Mouse (Mus musculus) heart, embryonic 16.5 days (tissue): ENCODE data around the gene Ttll11. TPM values are rescaled to one million over a fixed set of nuclear protein-coding genes. Genes with fewer than 3 reads are reported as not detected.

Experiments
- ATAC-seq: fragments of 200-750 bp; cut with Nextera tagmentation; replicated peaks from 2 replicates; pipeline ENCODE4 v1.8.0; 2017; ENCODE audit warnings: moderate number of reproducible peaks; ENCODE audit not compliant: insufficient read depth, low FRiP score; ENCODE audit errors: extremely low read depth
- H3K27ac ChIP-seq: fragments of 300-500 bp; sonication (generic); 2 replicates; pipeline ENCODE4 v1.5.1; 2014; ENCODE audit warnings: mild to moderate bottlenecking, low read length, control low read depth, moderate library complexity
- H3K27me3 ChIP-seq: fragments of 300-500 bp; sonication (generic); 2 replicates; pipeline ENCODE4 v1.6.1; 2014; ENCODE audit warnings: low read length, mixed read lengths; ENCODE audit not compliant: control insufficient read depth, insufficient read depth
- H3K36me3 ChIP-seq: fragments of 300-500 bp; sonication (generic); 2 replicates; pipeline ENCODE4 v1.6.1; 2014; ENCODE audit not compliant: control insufficient read depth, insufficient read depth
- H3K4me1 ChIP-seq: fragments of 300-500 bp; sonication (generic); 2 replicates; pipeline ENCODE4 v1.6.1; 2014; ENCODE audit warnings: low read length, mixed read lengths; ENCODE audit not compliant: control insufficient read depth, insufficient read depth
- H3K4me2 ChIP-seq: fragments of 300-500 bp; sonication (generic); 2 replicates; pipeline ENCODE4 v1.6.1; 2014; ENCODE audit warnings: low read depth, mild to moderate bottlenecking, control low read depth, low read length
- H3K4me3 ChIP-seq: fragments of 300-500 bp; sonication (generic); 2 replicates; pipeline ENCODE4 v1.5.1; 2014; ENCODE audit warnings: mild to moderate bottlenecking, control low read depth, low read length
- H3K9ac ChIP-seq: fragments of 300-500 bp; sonication (generic); 2 replicates; pipeline ENCODE4 v1.6.1; 2014; ENCODE audit warnings: low read length, control low read depth
- H3K9me3 ChIP-seq: fragments of 300-500 bp; sonication (generic); replicated peaks from 2 replicates; pipeline ENCODE4 v1.6.1; 2016; ENCODE audit warnings: low read length; ENCODE audit not compliant: control insufficient read depth
- WGBS: fragments of 180-500 bp; shearing (Covaris S2); extraction: QIAGEN DNeasy Blood & Tissue Kit; methylation state at CpG from one replicate; pipeline ENCODE4 v1.1.7; 2014; 5-methylcytosine and 5-hydroxymethylcytosine counted together
- polyA plus RNA-seq: library from polyadenylated mRNA; unstranded; fragments of >200 nt; fragmentation: Nextera tagmentation; extraction: Ambion mirVana; gene quantifications from 2 replicates; pipeline ENCODE4 v1.2.1, GENCODE M21; 2015

Ttll11 gene
- polyA plus RNA-seq, 1 experiment from 2014 or later = 0.80 TPM

- Histone ChIP-seq H3K4me1 (peaks cover 10% of the 10 kb centered on the region), H3K4me2 (no peak overlapping the region), H3K4me3 (no peak overlapping the region), H3K27me3 (no peaks in the 10 kb centered on the region), H3K27ac (no peak overlapping the region), H3K9me3 (no peaks in the 10 kb centered on the region), H3K9ac (no peak overlapping the region), H3K36me3 (no peaks in the 10 kb centered on the region)
- no peak for ATAC-seq
- 89% methylated on average over 3 of the region's 3 CpGs for WGBS
These were observed 80.0 kb downstream of the Ttll11 start for GRCm38 (mm10) chr2:35899712-35900111.

- Histone ChIP-seq H3K9ac (no peak overlapping the region), H3K4me3 (no peak overlapping the region), H3K27me3 (no peaks in the 10 kb centered on the region), H3K4me2 (no peak overlapping the region), H3K9me3 (no peaks in the 10 kb centered on the region), H3K4me1 (peaks cover 10% of the 10 kb centered on the region), H3K27ac (no peak overlapping the region), H3K36me3 (no peaks in the 10 kb centered on the region)
- no peak for ATAC-seq
- WGBS = 73% methylated on average over 4 of the region's 4 CpGs
These were observed 80.6 kb downstream of the Ttll11 start for GRCm38 (mm10) chr2:35899135-35899474.

- no peaks in the 10 kb centered on the region for H3K9me3 ChIP-seq
- no peak overlapping the region for H3K9ac ChIP-seq
- H3K27me3 ChIP-seq = no peaks in the 10 kb centered on the region
- H3K27ac ChIP-seq = no peak overlapping the region
- ATAC-seq = no peak
- H3K4me2 ChIP-seq = no peak overlapping the region
- WGBS = 68% methylated on average over 6 of the region's 6 CpGs
- H3K36me3 ChIP-seq = no peaks in the 10 kb centered on the region
- no peak overlapping the region for H3K4me3 ChIP-seq
- H3K4me1 ChIP-seq = peaks cover 10% of the 10 kb centered on the region
These were observed 81.1 kb downstream of the Ttll11 start for GRCm38 (mm10) chr2:35898425-35899134.

GRCm38 (mm10) chr2:35897125-35897524, 82.6 kb downstream of the Ttll11 start:
- H3K4me2 ChIP-seq = no peak overlapping the region
- H3K27me3 ChIP-seq = no peaks in the 10 kb centered on the region
- H3K9ac ChIP-seq = no peak overlapping the region
- 74% methylated on average over 2 of the region's 2 CpGs for WGBS
- no peaks in the 10 kb centered on the region for H3K9me3 ChIP-seq
- H3K36me3 ChIP-seq = no peaks in the 10 kb centered on the region
- ATAC-seq = no peak
- no peak overlapping the region for H3K4me3 ChIP-seq
- peaks cover 10% of the 10 kb centered on the region for H3K4me1 ChIP-seq
- no peak overlapping the region for H3K27ac ChIP-seq

GRCm38 (mm10) chr2:35894512-35894911, 85.2 kb downstream of the Ttll11 start:
- H3K27ac ChIP-seq = no peak overlapping the region
- H3K4me3 ChIP-seq = no peak overlapping the region
- no peak overlapping the region for H3K9ac ChIP-seq
- WGBS = 60% methylated on average over 2 of the region's 2 CpGs
- H3K9me3 ChIP-seq = no peaks in the 10 kb centered on the region
- H3K4me2 ChIP-seq = no peak overlapping the region
- ATAC-seq = no peak
- no peaks in the 10 kb centered on the region for H3K27me3 ChIP-seq
- H3K36me3 ChIP-seq = no peaks in the 10 kb centered on the region
- H3K4me1 ChIP-seq = peaks cover 4% of the 10 kb centered on the region

- H3K4me3 ChIP-seq = no peak overlapping the region
- ATAC-seq = no peak
These were observed 89.1 kb downstream of the Ttll11 start for GRCm38 (mm10) chr2:35890635-35891034.

GRCm38 (mm10) chr2:35889776-35890175, 89.9 kb downstream of the Ttll11 start:
- H3K4me2 ChIP-seq = no peak overlapping the region
- no peaks in the 10 kb centered on the region for H3K36me3 ChIP-seq
- no peaks in the 10 kb centered on the region for H3K27me3 ChIP-seq

More at GRCm38 (mm10) chr2:35890635-35891034, 89.1 kb downstream of the Ttll11 start:
- H3K27me3 ChIP-seq = no peaks in the 10 kb centered on the region
- no peaks in the 10 kb centered on the region for H3K36me3 ChIP-seq
- no peak overlapping the region for H3K27ac ChIP-seq
- WGBS = 80% methylated on average over 3 of the region's 3 CpGs
- no peak overlapping the region for H3K4me2 ChIP-seq
- H3K9me3 ChIP-seq = no peaks in the 10 kb centered on the region
- peaks cover 2% of the 10 kb centered on the region; the same call in 1 of the 2 replicates for H3K4me1 ChIP-seq
- no peak overlapping the region for H3K9ac ChIP-seq

GRCm38 (mm10) chr2:35884296-35884695, 95.4 kb downstream of the Ttll11 start:
- Histone ChIP-seq H3K27me3 (peaks cover 7% of the 10 kb centered on the region; the same call in 1 of the 2 replicates), H3K27ac (no peak overlapping the region), H3K4me2 (no peak overlapping the region), H3K36me3 (no peaks in the 10 kb centered on the region), H3K4me3 (no peak overlapping the region), H3K9me3 (no peaks in the 10 kb centered on the region; the same call in 1 of the 2 replicates), H3K4me1 (peaks cover 21% of the 10 kb centered on the region), H3K9ac (no peak overlapping the region)
- WGBS = 15% methylated on average over 7 of the region's 7 CpGs
- ATAC-seq = no peak

More at GRCm38 (mm10) chr2:35889776-35890175, 89.9 kb downstream of the Ttll11 start:
- H3K27ac ChIP-seq = no peak overlapping the region
- ATAC-seq = no peak
- peaks cover 3% of the 10 kb centered on the region for H3K4me1 ChIP-seq
- WGBS = 64% methylated on average over 2 of the region's 2 CpGs
- H3K9ac ChIP-seq = no peak overlapping the region
- H3K4me3 ChIP-seq = no peak overlapping the region
- no peaks in the 10 kb centered on the region for H3K9me3 ChIP-seq

- 35% methylated on average over 9 of the region's 9 CpGs for WGBS
- Histone ChIP-seq H3K27me3 (peaks cover 10% of the 10 kb centered on the region), H3K4me3 (no peak overlapping the region), H3K9me3 (no peaks in the 10 kb centered on the region; the same call in 1 of the 2 replicates), H3K36me3 (no peaks in the 10 kb centered on the region), H3K27ac (no peak overlapping the region), H3K4me1 (peaks cover 19% of the 10 kb centered on the region), H3K4me2 (no peak overlapping the region), H3K9ac (no peak overlapping the region)
- no peak for ATAC-seq
These were observed 97.3 kb downstream of the Ttll11 start for GRCm38 (mm10) chr2:35882336-35882987.
